In the genomic region with DNA sequence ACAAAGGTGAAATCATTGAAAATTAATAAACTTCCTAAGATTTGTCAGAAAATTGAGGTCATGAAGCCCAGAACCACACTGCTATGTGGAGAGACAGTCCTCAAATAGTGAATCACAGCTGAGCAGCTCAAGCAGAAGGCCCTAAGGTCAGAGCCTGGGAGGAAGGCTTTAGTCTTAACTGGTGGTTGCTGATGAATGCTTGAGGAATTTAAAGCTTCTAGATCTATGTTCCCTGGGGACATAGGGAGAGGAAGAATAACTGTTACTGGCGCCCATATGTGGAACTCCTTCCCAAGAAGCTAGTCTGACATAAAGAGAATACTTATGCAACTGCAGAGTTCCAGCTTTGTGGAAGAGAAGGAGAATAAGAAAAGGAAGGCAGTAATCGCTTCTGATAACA, we compare ENCODE assay signal across 17 mouse cellular contexts.
A peak's percentile ranks its signal among the peaks of the same experiment; 100 is the strongest.
DNase-seq lines count a peak whose midpoint lies in the region.
"Had no signal": no experiment of that assay in that cellular context is flagged by ENCODE, and none has a peak within 500 bp of the region (broad histone marks: within the 10 kb centered on the region; RNA-seq: fewer than 3 reads in every experiment).

No protein-coding gene starts in this region.

- peak; percentile 64 for DNase-seq in 3134 (ENCODE audit: extremely low read depth, insufficient read length, low spot score)
- peak; percentile 95 for DNase-seq in 3T3-L1 (ENCODE audit: low read depth, low spot score)
- peak; percentile 6 for DNase-seq in NIH3T3 (ENCODE audit: low read depth)
- DNase-seq in yolk sac, embryonic 10.5 days (ENCODE audit: low spot score), result no peak
- DNase-seq in cerebellum, postnatal 10 days, result no peak
- DNase-seq in right cerebral cortex, adult 2 months (ENCODE audit: low spot score in 2 of 2), result no peak
- DNase-seq: adrenal gland, postnatal 10 days; B cell, adult 2 months; cerebellum, adult 11 months; cerebellum, adult 2 months; cerebellum, adult 9-11 months; cerebellum, postnatal 36 days; embryo, embryonic 11 days; gastrocnemius, postnatal 25 days; heart, adult 18-20 months; heart, postnatal 10 days; heart, postnatal 36 days had no signal

Comparison
In these comparisons a context has a peak if more than half of its experiments do, and no peak if none do; other contexts are left out.
1. DNase-seq: peak in 3134 (single experiment), 3T3-L1 (single experiment) and NIH3T3 (single experiment); none in yolk sac, embryonic 10.5 days (single experiment), cerebellum, postnatal 10 days (0 of 2) and right cerebral cortex, adult 2 months (0 of 2).